Mouse (Mus musculus) bone marrow, adult 2 months (tissue): Measurements from ENCODE around the gene Lrrc49.

Experiments
- CTCF ChIP-seq: fragments of 200-500 bp; IDR thresholded peaks from 2 replicates; pipeline ENCODE4 v1.5.1; 2011; ENCODE audit warnings: low read length, control low read depth; ENCODE audit not compliant: control insufficient read depth, insufficient read depth
- POLR2A ChIP-seq: fragments of 200-500 bp; IDR thresholded peaks from 2 replicates; pipeline ENCODE4 v1.6.1; 2011; ENCODE audit warnings: low read depth, mild to moderate bottlenecking, control low read depth, low read length, borderline replicate concordance; ENCODE audit not compliant: control insufficient read depth

DNA sequence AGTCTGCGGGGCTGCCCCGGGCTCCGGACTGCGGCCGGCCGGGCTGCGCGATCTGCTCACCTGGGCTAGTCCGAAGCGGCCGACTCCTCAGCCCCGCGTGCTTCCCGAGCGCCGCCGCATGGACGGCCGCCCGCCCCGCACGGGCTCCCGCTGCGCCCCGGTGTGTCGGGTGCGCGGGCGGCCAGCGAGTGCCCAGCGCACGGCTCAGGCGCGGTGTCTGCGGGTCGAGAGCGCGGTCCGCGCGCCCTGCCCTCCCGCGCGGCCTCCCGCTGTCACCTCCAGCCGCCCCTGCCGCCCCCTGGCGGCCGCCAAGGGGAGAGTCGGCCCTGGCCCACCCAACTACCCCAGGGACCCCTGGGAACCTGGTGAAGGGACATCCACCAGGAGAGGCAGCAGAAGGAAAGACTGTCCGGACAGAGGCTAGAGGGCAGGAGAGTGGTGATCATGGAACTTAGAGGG lies 166.1 kb downstream of the Lrrc49 start, which contains the start of gene Thsd4:
- TF ChIP-seq CTCF = peak; percentile 35; the same call in 1 of the 2 replicates
- TF ChIP-seq POLR2A = no peak
